Mouse (Mus musculus) adrenal gland (tissue): Measurements from ENCODE around the gene Nme3.
"Not testable (repeated sequence)": the region's sequence is repeated elsewhere in the genome, so short reads cannot be mapped to it uniquely, and the experiment has no call there.

Experiments used
- intact Hi-C: fragments of 180-260 bp; cut with DNase I; formaldehyde crosslinking; loops from one replicate; pipeline ENCODE4 v1.15.1; 2025

Nme3 gene

DNA sequence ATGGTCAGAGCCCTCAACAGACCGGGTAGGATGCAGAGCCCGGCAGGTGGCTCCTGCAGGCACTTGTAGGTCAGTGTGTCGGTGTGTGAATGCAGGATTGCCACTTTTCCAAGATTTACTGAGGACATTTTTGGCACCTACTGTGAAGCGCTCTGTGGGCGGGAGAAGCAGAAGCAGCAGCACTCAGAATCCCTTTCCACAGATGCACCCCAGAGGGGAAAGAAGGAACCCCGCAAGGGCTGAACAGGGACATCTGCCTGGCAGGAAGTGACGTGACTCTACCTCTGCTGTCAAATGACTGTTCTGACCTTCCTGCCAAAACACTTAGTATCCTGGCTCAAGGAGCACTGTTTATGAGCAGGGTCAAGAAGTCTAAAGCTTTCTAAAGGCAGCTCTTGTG, 46.7 kb downstream of the Nme3 start:
- intact Hi-C loops = no loop called here

DNA sequence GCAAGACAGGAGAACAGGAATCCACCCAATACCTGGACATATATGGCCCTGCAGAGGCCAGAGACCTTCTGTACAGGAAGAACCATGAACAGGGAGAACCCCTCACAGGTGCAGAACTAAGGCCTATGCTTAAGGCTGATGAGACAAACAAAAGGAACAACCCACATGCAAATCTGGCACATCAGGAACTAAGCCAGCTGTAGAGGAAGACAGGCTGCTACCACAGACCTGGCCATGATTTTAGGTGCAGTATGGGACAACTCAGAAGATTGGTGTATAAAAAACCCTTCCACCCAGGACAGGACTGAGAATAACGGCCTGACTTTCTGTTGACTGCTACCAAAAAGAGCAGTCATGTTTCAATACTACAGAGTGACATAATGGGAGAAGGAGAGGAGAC, 47.3 kb downstream of the Nme3 start:
- intact Hi-C loops = not testable (repeated sequence)
